Mouse (Mus musculus): Measurements from ENCODE around the gene Olfr282. TPM values are rescaled to one million over a fixed set of nuclear protein-coding genes. Genes with fewer than 3 reads are reported as not detected.
A peak's percentile ranks its signal among the peaks of the same experiment; 100 is the strongest.

The Olfr282 gene
- total and polyA plus RNA-seq, 3 experiments, result not detected

GRCm38 (mm10) chr15:98444561-98444960 is 13.5 kb downstream of the Olfr282 start:
- WGBS, result 74% methylated on average over 3 of the region's 3 CpGs
- no peak overlapping the region for H3K4me3 ChIP-seq
- H3K4me1 ChIP-seq (ENCODE audit: control insufficient read depth, insufficient read depth, low read length), result no peaks in the 10 kb centered on the region; the same call in 1 of the 2 replicates
- intact Hi-C loops (cut with DNase I), result no loop called here
- H3K9ac ChIP-seq (ENCODE audit: low read depth, low read length), result no peak overlapping the region
- H3K36me3 ChIP-seq (ENCODE audit: control insufficient read depth, insufficient read depth, low read length), result no peaks in the 10 kb centered on the region
- no peaks in the 10 kb centered on the region for H3K79me2 ChIP-seq (replicated peaks; ENCODE audit: control insufficient read depth, insufficient read depth, low read length)
- no peak for DNase-seq
- no peak overlapping the region for H3K27ac ChIP-seq
- TF ChIP-seq POLR2A (IDR thresholded peaks at IDR 0.05; ENCODE audit: insufficient read depth, low read depth, low read length) (no peak), EP300 (IDR thresholded peaks at IDR 0.05; ENCODE audit: insufficient read depth, low read depth, low read length) (no peak), CTCF (IDR thresholded peaks at IDR 0.05) (no peak)
- H3K27me3 ChIP-seq (ENCODE audit: control insufficient read depth, insufficient read depth, low read length), result no peaks in the 10 kb centered on the region

- Histone ChIP-seq H3K27ac (no peak overlapping the region; the same call in 1 of the 2 replicates), H3K79me2 (replicated peaks; ENCODE audit: control insufficient read depth, insufficient read depth, low read length) (no peaks in the 10 kb centered on the region), H3K4me3 (no peak overlapping the region), H3K27me3 (ENCODE audit: control insufficient read depth, insufficient read depth, low read length) (no peaks in the 10 kb centered on the region), H3K4me1 (ENCODE audit: control insufficient read depth, insufficient read depth, low read length) (no peaks in the 10 kb centered on the region; the same call in 1 of the 2 replicates), H3K9ac (ENCODE audit: low read depth, low read length) (no peak overlapping the region), H3K36me3 (ENCODE audit: control insufficient read depth, insufficient read depth, low read length) (no peaks in the 10 kb centered on the region)
- intact Hi-C loops (cut with DNase I), result no loop called here
- peak in 1 of 2 experiments; percentile 8 for DNase-seq
- WGBS, result 42% methylated on average over 4 of the region's 4 CpGs
- TF ChIP-seq POLR2A (IDR thresholded peaks at IDR 0.05; ENCODE audit: insufficient read depth, low read depth, low read length) (no peak), CTCF (IDR thresholded peaks at IDR 0.05) (no peak), EP300 (IDR thresholded peaks at IDR 0.05; ENCODE audit: insufficient read depth, low read depth, low read length) (no peak)
Measured at GRCm38 (mm10) chr15:98448521-98448920, 17.5 kb downstream of the Olfr282 start.

- no peak for DNase-seq
- TF ChIP-seq EP300 (IDR thresholded peaks at IDR 0.05; ENCODE audit: insufficient read depth, low read depth, low read length) (no peak), CTCF (IDR thresholded peaks at IDR 0.05) (no peak), POLR2A (IDR thresholded peaks at IDR 0.05; ENCODE audit: insufficient read depth, low read depth, low read length) (no peak)
- Histone ChIP-seq H3K36me3 (ENCODE audit: control insufficient read depth, insufficient read depth, low read length) (no peaks in the 10 kb centered on the region), H3K79me2 (replicated peaks; ENCODE audit: control insufficient read depth, insufficient read depth, low read length) (no peaks in the 10 kb centered on the region), H3K4me1 (ENCODE audit: control insufficient read depth, insufficient read depth, low read length) (peaks cover 1% of the 10 kb centered on the region; the same call in 1 of the 2 replicates), H3K4me3 (no peak within 1 kb of the TSS), H3K9ac (ENCODE audit: low read depth, low read length) (no peak within 1 kb of the TSS), H3K27ac (no peak within 1 kb of the TSS), H3K27me3 (ENCODE audit: control insufficient read depth, insufficient read depth, low read length) (no peaks in the 10 kb centered on the region)
- intact Hi-C loops (cut with DNase I), result no loop called here
- WGBS, result 88% methylated on average over 7 of the region's 7 CpGs
Measured at GRCm38 (mm10) chr15:98452288-98452687, 21.3 kb downstream of the Olfr282 start, which contains the start of gene Olfr281. Gene Olfr281 (plus strand): TSS chr15:98452588.

GRCm38 (mm10) chr15:98469596-98469995 is 38.6 kb downstream of the Olfr282 start, which contains the start of gene OR5BS1P:
Gene OR5BS1P (plus strand): TSS chr15:98469896.
- Histone ChIP-seq H3K9ac (ENCODE audit: low read depth, low read length) (no peak within 1 kb of the TSS), H3K79me2 (replicated peaks; ENCODE audit: control insufficient read depth, insufficient read depth, low read length) (no peaks in the 10 kb centered on the region), H3K4me3 (no peak within 1 kb of the TSS), H3K36me3 (ENCODE audit: control insufficient read depth, insufficient read depth, low read length) (no peaks in the 10 kb centered on the region), H3K4me1 (ENCODE audit: control insufficient read depth, insufficient read depth, low read length) (no peaks in the 10 kb centered on the region), H3K27me3 (ENCODE audit: control insufficient read depth, insufficient read depth, low read length) (no peaks in the 10 kb centered on the region), H3K27ac (no peak within 1 kb of the TSS)
- intact Hi-C loops (cut with DNase I), result no loop called here
- 91% methylated on average over 4 of the region's 4 CpGs for WGBS
- no peak for DNase-seq
- no peak for TF ChIP-seq CTCF (IDR thresholded peaks at IDR 0.05)

GRCm38 (mm10) chr15:98471539-98471938 is 40.5 kb downstream of the Olfr282 start:
- Histone ChIP-seq H3K36me3 (ENCODE audit: control insufficient read depth, insufficient read depth, low read length) (no peaks in the 10 kb centered on the region), H3K9ac (ENCODE audit: low read depth, low read length) (no peak overlapping the region), H3K79me2 (replicated peaks; ENCODE audit: control insufficient read depth, insufficient read depth, low read length) (no peaks in the 10 kb centered on the region), H3K27ac (no peak overlapping the region), H3K4me1 (ENCODE audit: control insufficient read depth, insufficient read depth, low read length) (no peaks in the 10 kb centered on the region), H3K4me3 (no peak overlapping the region), H3K27me3 (ENCODE audit: control insufficient read depth, insufficient read depth, low read length) (no peaks in the 10 kb centered on the region)
- TF ChIP-seq EP300 (IDR thresholded peaks at IDR 0.05; ENCODE audit: insufficient read depth, low read depth, low read length) (no peak), CTCF (IDR thresholded peaks at IDR 0.05) (no peak), POLR2A (IDR thresholded peaks at IDR 0.05; ENCODE audit: insufficient read depth, low read depth, low read length) (no peak)
- no peak for DNase-seq
- intact Hi-C loops (cut with DNase I), result loop anchor here (10.0 kb wide), 1 partner anchor 287 kb away; no protein-coding TSS in a partner anchor
- 88% methylated on average over 13 of the region's 13 CpGs for WGBS

- TF ChIP-seq CTCF (IDR thresholded peaks at IDR 0.05) (no peak), POLR2A (IDR thresholded peaks at IDR 0.05; ENCODE audit: insufficient read depth, low read depth, low read length) (no peak), EP300 (IDR thresholded peaks at IDR 0.05; ENCODE audit: insufficient read depth, low read depth, low read length) (no peak)
- no peak for DNase-seq
- Histone ChIP-seq H3K4me3 (no peak overlapping the region), H3K27me3 (ENCODE audit: control insufficient read depth, insufficient read depth, low read length) (no peaks in the 10 kb centered on the region), H3K27ac (no peak overlapping the region), H3K36me3 (ENCODE audit: control insufficient read depth, insufficient read depth, low read length) (no peaks in the 10 kb centered on the region), H3K9ac (ENCODE audit: low read depth, low read length) (no peak overlapping the region), H3K4me1 (ENCODE audit: control insufficient read depth, insufficient read depth, low read length) (no peaks in the 10 kb centered on the region), H3K79me2 (replicated peaks; ENCODE audit: control insufficient read depth, insufficient read depth, low read length) (no peaks in the 10 kb centered on the region)
- intact Hi-C loops (cut with DNase I), result loop anchor here (10.0 kb wide), 1 partner anchor 290 kb away; no protein-coding TSS in a partner anchor
- WGBS, result 85% methylated on average over 10 of the region's 10 CpGs
Measured at GRCm38 (mm10) chr15:98474958-98475357, 43.9 kb downstream of the Olfr282 start.

Measured in heart, adult 2 months (tissue).